Mouse (Mus musculus) hematopoietic stem cell, adult 5-6 weeks (primary cell): ENCODE results near the gene Wdr44. TPM values are rescaled to one million over a fixed set of nuclear protein-coding genes. Genes with fewer than 3 reads are reported as not detected.
"Not testable (repeated sequence)": the region's sequence is repeated elsewhere in the genome, so short reads cannot be mapped to it uniquely, and the experiment has no call there.

Experiments
- ATAC-seq, 2 experiments: fragments of 125-278 bp in 1 of 2; replicated peaks in 1 of 2; 2 replicates each; pipeline ENCODE4 v1.8.0; 2016 to 2017; ENCODE audit warnings: inconsistent platforms in 2 of 2, mild to moderate bottlenecking in 2 of 2, moderate number of reproducible peaks in 2 of 2, low read depth in 1 of 2, moderate TSS enrichment in 1 of 2; ENCODE audit not compliant: low FRiP score in 2 of 2, poor library complexity in 2 of 2, severe bottlenecking in 2 of 2, insufficient read depth in 1 of 2, low TSS enrichment in 1 of 2
- total RNA-seq: library from RNA; stranded (forward); fragments of 172-1452, 232-1000 nt; gene quantifications from 2 replicates; pipeline ENCODE4 v1.2.3, GENCODE M21; 2017

Gene Wdr44
- total RNA-seq, 1 experiment from 2014 or later: 16.9 TPM

DNA sequence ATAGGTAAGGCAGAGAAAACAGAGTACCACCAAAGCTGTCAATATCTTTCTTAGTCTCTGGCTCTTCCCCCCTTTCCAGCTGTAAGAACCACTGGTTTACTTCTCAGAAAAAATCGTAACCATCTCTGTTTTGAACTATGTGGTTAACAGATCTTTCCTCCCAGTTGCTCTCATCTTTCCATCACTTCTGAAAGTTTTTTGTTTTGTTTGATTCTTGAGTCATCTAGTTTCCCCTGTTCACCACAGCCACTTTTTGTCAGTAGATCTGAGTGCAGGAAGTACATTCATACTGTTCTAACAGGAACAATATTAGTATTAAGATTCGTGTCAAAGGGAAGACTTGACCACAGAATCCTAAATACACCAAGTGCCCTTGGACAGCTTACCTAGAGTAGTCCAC, 117.5 kb downstream of the Wdr44 start:
- no peak for ATAC-seq

DNA sequence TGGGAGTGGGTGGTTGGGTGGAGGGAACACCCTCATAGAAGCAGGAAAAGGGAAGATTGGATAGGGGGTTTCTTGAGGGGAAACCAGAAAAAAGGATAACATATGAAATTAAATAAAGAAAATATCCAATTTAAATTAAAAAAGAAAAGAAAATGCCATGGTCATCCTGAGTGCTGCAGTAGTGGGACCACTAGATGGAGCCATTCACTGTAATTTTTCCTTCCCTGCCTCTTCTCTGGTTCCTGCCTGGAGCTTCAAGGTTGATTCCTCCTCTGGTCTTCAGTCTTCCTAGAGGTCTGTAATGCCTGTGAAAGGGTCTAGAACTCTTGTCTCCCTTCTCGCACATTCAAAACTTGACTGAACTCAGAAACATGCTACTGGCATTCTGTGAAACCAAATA, 120.4 kb downstream of the Wdr44 start:
- ATAC-seq: not testable (repeated sequence)

DNA sequence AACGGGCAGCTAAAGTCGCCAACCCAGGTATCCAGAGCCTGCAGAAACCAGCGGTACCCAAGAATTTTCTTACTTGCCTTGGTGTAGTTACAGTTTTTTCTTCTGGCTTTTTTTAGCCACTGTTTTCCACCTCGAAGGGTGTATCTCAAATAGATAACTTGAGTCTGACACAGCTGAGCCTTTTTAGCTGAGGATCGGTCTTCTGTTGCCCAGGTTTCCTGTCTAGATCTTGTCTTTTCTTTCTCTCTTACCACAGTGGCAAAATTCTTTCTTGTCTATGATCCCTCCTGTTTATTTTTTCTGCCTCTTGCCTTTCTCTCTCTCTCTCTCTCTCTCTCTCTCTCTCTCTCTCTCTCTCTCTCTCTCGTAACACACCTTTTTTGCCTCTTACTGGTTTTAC, 130.0 kb downstream of the Wdr44 start:
- ATAC-seq: not testable (repeated sequence)

DNA sequence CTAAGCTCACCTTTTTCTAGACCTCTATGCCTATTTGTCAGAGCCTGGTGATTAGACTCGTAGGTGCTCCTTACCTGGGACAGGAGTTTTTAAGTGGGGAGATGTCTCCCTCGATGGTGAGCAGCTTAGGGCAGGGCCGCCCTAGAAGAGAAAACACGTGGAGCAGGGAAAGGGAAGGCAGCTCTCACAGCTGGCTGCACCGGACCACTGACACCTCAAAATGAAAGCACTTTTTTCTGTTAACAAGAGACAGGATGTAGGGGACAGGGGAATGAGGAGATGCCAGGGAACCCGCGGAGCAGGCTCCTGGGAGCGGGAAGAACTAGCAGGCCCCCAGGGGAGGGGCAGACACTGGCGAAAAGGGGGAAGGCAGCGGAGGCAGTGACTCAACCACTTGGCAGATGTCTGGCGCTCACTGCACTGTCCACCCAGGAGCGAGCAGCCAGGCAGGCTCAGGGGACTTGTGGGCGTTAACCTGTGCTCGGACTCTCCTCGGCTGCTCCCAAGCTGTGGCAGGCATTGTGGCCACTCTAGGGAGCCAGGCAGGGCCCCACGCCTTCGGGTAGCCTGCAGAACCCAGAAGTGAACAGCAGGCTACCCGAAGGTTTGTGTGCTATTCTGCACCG, 130.7 kb downstream of the Wdr44 start:
- peak in 1 of 2 experiments; percentile 69; a peak in 2 of 4 replicates for ATAC-seq

DNA sequence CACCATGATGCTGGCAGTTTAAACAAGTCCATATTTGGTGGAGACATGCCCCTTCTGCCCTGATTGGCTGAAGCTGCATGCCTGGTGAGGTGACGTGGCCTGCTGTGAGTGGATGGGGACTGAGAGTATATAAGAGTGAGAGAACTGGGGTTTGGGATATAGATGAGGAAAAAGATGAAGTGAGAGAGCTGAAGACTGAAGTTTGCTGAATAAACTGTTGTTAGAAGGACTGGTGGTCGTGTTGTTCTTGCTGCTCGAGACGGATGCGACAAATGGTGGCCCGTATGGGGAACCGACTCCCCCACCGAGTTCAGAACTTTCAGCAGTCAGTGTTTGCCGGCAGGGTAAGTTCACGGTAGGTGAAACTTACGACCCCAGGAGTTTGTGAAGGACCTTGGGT, 140.9 kb downstream of the Wdr44 start:
- ATAC-seq: not testable (repeated sequence)

DNA sequence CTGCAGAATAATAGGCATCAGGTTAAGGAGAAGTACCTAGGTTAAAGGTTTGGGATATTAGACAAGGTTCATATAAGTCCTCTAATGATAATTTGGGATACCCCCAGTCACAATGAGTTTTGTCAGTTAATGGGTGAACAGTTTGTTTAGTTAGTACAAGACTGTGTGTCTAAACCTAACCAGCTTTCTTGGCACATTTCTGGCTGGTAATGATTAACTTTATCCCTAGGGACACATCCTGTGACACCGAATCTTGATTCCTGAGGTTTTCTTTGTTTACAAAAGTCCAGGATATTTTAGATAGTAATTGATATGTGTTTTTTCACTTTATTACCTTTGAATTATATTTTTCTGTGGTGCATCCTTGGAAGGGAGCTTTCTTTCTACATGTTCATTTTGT, 148.1 kb downstream of the Wdr44 start:
- no peak for ATAC-seq

Other genes with a start within 250 kb of the Wdr44 start
- gene Gm4907, start 189.5 kb downstream of the Wdr44 start, total RNA-seq: not detected in 2 replicates